Mouse (Mus musculus): ENCODE data around the gene Ttll6. TPM values are rescaled to one million over a fixed set of nuclear protein-coding genes. Genes with fewer than 3 reads are reported as not detected.
"Not testable (repeated sequence)": the region's sequence is repeated elsewhere in the genome, so short reads cannot be mapped to it uniquely, and the experiment has no call there.

Ttll6 gene
- polyA plus RNA-seq, 1 experiment from 2014 or later, result 0.36 TPM

GRCm38 (mm10) chr11:96115416-96115815 is 18.2 kb upstream of the Ttll6 start:
- H3K4me3 ChIP-seq (ENCODE audit: low read length), result no peak overlapping the region
- H3K9me3 ChIP-seq (ENCODE audit: control insufficient read depth, low read length), result no peaks in the 10 kb centered on the region
- 90% methylated on average over 6 of the region's 6 CpGs for WGBS
- ATAC-seq, result no peak
- no peaks in the 10 kb centered on the region for H3K36me3 ChIP-seq (ENCODE audit: control insufficient read depth, insufficient read depth, low read length)
- no peak overlapping the region for H3K27ac ChIP-seq (ENCODE audit: low read depth, low read length)
- no peak overlapping the region for H3K9ac ChIP-seq (ENCODE audit: low read depth, low read length)
- no peaks in the 10 kb centered on the region for H3K27me3 ChIP-seq (replicated peaks; ENCODE audit: control insufficient read depth, insufficient read depth, low read length)
- no peak overlapping the region for H3K4me2 ChIP-seq (ENCODE audit: low read length)
- no peaks in the 10 kb centered on the region for H3K4me1 ChIP-seq (ENCODE audit: control insufficient read depth, insufficient read depth, low read depth, low read length)

- H3K4me1 ChIP-seq (ENCODE audit: control insufficient read depth, insufficient read depth, low read depth, low read length), result no peaks in the 10 kb centered on the region
- no peak overlapping the region for H3K27ac ChIP-seq (ENCODE audit: low read depth, low read length)
- no peak overlapping the region for H3K4me2 ChIP-seq (ENCODE audit: low read length)
- no peaks in the 10 kb centered on the region for H3K36me3 ChIP-seq (ENCODE audit: control insufficient read depth, insufficient read depth, low read length)
- 81% methylated on average over 3 of the region's 3 CpGs for WGBS
- H3K4me3 ChIP-seq (ENCODE audit: low read length), result no peak overlapping the region
- H3K9me3 ChIP-seq (ENCODE audit: control insufficient read depth, low read length), result no peaks in the 10 kb centered on the region
- H3K27me3 ChIP-seq (replicated peaks; ENCODE audit: control insufficient read depth, insufficient read depth, low read length), result no peaks in the 10 kb centered on the region; the same call in 1 of the 2 replicates
- no peak for ATAC-seq
- no peak overlapping the region for H3K9ac ChIP-seq (ENCODE audit: low read depth, low read length)
Observed at GRCm38 (mm10) chr11:96116116-96116515, 17.5 kb upstream of the Ttll6 start.

- H3K36me3 ChIP-seq (ENCODE audit: control insufficient read depth, insufficient read depth, low read length); H3K9ac ChIP-seq (ENCODE audit: low read depth, low read length); ATAC-seq; H3K27me3 ChIP-seq (replicated peaks; ENCODE audit: control insufficient read depth, insufficient read depth, low read length); H3K4me3 ChIP-seq (ENCODE audit: low read length); H3K27ac ChIP-seq (ENCODE audit: low read depth, low read length); H3K4me1 ChIP-seq (ENCODE audit: control insufficient read depth, insufficient read depth, low read depth, low read length); H3K9me3 ChIP-seq (ENCODE audit: control insufficient read depth, low read length); H3K4me2 ChIP-seq (ENCODE audit: low read length): not testable (repeated sequence)
- WGBS, result 73% methylated on average over 3 of the region's 3 CpGs
Observed at GRCm38 (mm10) chr11:96116925-96117324, 16.7 kb upstream of the Ttll6 start.

GRCm38 (mm10) chr11:96119401-96119800 is 14.2 kb upstream of the Ttll6 start:
- ATAC-seq, result no peak
- WGBS, result 68% methylated on average over 3 of the region's 3 CpGs

GRCm38 (mm10) chr11:96122806-96123205 is 10.8 kb upstream of the Ttll6 start:
- H3K36me3 ChIP-seq (ENCODE audit: control insufficient read depth, insufficient read depth, low read length); H3K27me3 ChIP-seq (replicated peaks; ENCODE audit: control insufficient read depth, insufficient read depth, low read length); ATAC-seq; H3K4me3 ChIP-seq (ENCODE audit: low read length); H3K27ac ChIP-seq (ENCODE audit: low read depth, low read length); H3K4me1 ChIP-seq (ENCODE audit: control insufficient read depth, insufficient read depth, low read depth, low read length); H3K9ac ChIP-seq (ENCODE audit: low read depth, low read length); H3K4me2 ChIP-seq (ENCODE audit: low read length); H3K9me3 ChIP-seq (ENCODE audit: control insufficient read depth, low read length): not testable (repeated sequence)
- WGBS, result 68% methylated on average over 4 of the region's 4 CpGs

More at GRCm38 (mm10) chr11:96119401-96119800, 14.2 kb upstream of the Ttll6 start:
- Histone ChIP-seq H3K9ac (ENCODE audit: low read depth, low read length) (no peak overlapping the region), H3K9me3 (ENCODE audit: control insufficient read depth, low read length) (no peaks in the 10 kb centered on the region), H3K27me3 (replicated peaks; ENCODE audit: control insufficient read depth, insufficient read depth, low read length) (peaks cover 3% of the 10 kb centered on the region), H3K4me2 (ENCODE audit: low read length) (no peak overlapping the region), H3K36me3 (ENCODE audit: control insufficient read depth, insufficient read depth, low read length) (no peaks in the 10 kb centered on the region), H3K27ac (ENCODE audit: low read depth, low read length) (no peak overlapping the region), H3K4me3 (ENCODE audit: low read length) (no peak overlapping the region), H3K4me1 (ENCODE audit: control insufficient read depth, insufficient read depth, low read depth, low read length) (peaks cover 4% of the 10 kb centered on the region)

DNA sequence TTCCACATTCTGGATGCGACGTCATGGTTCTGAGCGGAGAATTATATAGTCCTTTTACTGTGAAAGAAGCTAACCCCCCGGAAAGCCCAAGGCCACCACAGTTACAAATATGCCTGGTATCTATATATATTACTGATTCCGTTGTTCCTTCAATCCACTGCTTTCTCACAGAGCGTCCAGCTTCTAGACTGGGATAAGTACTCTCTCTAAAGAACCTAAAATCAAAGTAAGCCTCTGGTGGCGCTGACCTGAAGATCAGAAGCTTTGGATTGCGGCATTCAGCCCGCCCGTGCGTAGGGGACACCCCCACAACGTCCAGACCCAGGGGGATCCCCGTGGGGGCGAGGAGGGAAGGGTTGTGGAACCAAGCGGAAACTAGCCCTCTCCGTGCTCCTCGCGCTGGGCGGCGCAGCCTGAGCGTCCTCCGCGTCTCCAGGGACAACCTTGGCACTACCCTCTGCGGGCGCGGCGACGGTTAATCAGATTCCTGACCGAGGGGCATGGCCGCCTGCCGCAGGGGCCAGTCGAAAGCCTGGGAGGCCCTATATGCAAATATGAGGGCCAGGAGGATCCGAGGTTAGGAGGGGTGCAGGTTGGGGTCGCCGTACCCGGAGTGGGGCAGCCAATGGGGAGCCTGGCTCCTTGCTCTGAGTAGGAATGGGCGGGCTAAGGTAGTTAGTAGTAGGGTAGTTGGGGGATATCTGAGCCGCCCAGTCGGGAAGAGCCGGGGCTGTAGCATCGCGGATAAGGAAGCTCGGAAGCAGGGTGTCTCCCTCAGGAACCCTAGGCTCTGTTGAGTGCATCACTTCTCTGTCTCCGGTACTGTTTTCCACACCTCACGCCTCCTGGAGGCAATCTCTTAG is 9.3 kb upstream of the Ttll6 start:
- H3K27me3 ChIP-seq (replicated peaks; ENCODE audit: control insufficient read depth, insufficient read depth, low read length), result peaks cover 5% of the 10 kb centered on the region
- WGBS, result 3% methylated on average over 43 of the region's 45 CpGs
- no peaks in the 10 kb centered on the region for H3K36me3 ChIP-seq (ENCODE audit: control insufficient read depth, insufficient read depth, low read length)
- no peak overlapping the region for H3K27ac ChIP-seq (ENCODE audit: low read depth, low read length)
- ATAC-seq, result no peak
- H3K4me2 ChIP-seq (ENCODE audit: low read length), result peak overlapping the region; percentile 68
- H3K4me1 ChIP-seq (ENCODE audit: control insufficient read depth, insufficient read depth, low read depth, low read length), result peaks cover 6% of the 10 kb centered on the region
- H3K4me3 ChIP-seq (ENCODE audit: low read length), result peak overlapping the region; percentile 41
- H3K9me3 ChIP-seq (ENCODE audit: control insufficient read depth, low read length), result no peaks in the 10 kb centered on the region
- peak overlapping the region; percentile 4 for H3K9ac ChIP-seq (ENCODE audit: low read depth, low read length)

DNA sequence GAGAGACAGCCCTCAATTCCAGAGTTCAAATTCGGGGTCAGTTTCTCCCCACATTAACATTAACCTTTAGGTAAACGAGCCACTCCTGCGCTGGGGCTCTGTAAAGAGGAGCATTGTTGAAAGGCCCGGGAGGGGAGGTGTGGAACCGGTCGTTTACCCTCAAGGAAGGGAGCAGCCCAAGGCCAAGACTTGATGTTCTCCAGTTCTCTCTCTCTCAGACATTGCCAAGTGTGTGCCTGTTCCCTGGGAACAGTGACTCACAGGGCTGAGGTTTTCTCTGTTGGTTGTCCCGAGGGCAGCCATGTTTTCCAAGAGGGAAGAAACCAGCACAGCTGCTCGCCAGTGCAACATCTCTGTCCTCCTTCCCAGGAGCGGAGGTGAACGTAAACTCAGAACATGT is 3.0 kb upstream of the Ttll6 start:
- no peaks in the 10 kb centered on the region for H3K36me3 ChIP-seq (ENCODE audit: control insufficient read depth, insufficient read depth, low read length)
- H3K4me1 ChIP-seq (ENCODE audit: control insufficient read depth, insufficient read depth, low read depth, low read length), result no peaks in the 10 kb centered on the region; the same call in 1 of the 2 replicates
- ATAC-seq, result no peak
- H3K9me3 ChIP-seq (ENCODE audit: control insufficient read depth, low read length), result no peaks in the 10 kb centered on the region
- no peak overlapping the region for H3K27ac ChIP-seq (ENCODE audit: low read depth, low read length)
- no peak overlapping the region for H3K4me2 ChIP-seq (ENCODE audit: low read length)
- WGBS, result 70% methylated on average over 10 of the region's 10 CpGs
- H3K9ac ChIP-seq (ENCODE audit: low read depth, low read length), result no peak overlapping the region
- H3K4me3 ChIP-seq (ENCODE audit: low read length), result no peak overlapping the region
- H3K27me3 ChIP-seq (replicated peaks; ENCODE audit: control insufficient read depth, insufficient read depth, low read length), result no peaks in the 10 kb centered on the region; the same call in none of the 2 replicates

DNA sequence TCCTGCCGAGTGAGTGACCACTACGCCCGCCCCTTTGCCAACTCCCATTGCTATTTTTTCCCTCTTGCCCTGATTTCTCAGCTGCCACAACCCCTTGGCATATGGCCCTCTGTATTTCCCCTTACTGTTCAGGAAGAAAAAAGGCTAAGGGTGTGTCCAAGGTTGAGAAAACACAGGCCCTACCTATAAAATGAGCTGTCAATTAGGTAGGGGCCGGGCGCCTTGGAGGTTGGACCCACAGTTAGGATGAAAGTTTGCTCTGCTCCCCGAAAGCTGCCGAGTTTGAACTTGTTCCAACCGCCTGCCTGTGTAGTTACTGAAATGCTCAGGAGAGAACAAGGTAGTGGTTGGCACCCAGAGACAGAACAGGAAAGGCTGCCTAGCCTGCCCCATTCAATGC is 2.3 kb downstream of the Ttll6 start:
- Histone ChIP-seq H3K4me3 (ENCODE audit: low read length) (no peak overlapping the region), H3K4me2 (ENCODE audit: low read length) (no peak overlapping the region), H3K27me3 (replicated peaks; ENCODE audit: control insufficient read depth, insufficient read depth, low read length) (no peaks in the 10 kb centered on the region), H3K36me3 (ENCODE audit: control insufficient read depth, insufficient read depth, low read length) (no peaks in the 10 kb centered on the region), H3K9me3 (ENCODE audit: control insufficient read depth, low read length) (no peaks in the 10 kb centered on the region), H3K4me1 (ENCODE audit: control insufficient read depth, insufficient read depth, low read depth, low read length) (no peaks in the 10 kb centered on the region; the same call in 1 of the 2 replicates), H3K27ac (ENCODE audit: low read depth, low read length) (no peak overlapping the region), H3K9ac (ENCODE audit: low read depth, low read length) (no peak overlapping the region)
- 86% methylated on average over 8 of the region's 8 CpGs for WGBS
- no peak for ATAC-seq

DNA sequence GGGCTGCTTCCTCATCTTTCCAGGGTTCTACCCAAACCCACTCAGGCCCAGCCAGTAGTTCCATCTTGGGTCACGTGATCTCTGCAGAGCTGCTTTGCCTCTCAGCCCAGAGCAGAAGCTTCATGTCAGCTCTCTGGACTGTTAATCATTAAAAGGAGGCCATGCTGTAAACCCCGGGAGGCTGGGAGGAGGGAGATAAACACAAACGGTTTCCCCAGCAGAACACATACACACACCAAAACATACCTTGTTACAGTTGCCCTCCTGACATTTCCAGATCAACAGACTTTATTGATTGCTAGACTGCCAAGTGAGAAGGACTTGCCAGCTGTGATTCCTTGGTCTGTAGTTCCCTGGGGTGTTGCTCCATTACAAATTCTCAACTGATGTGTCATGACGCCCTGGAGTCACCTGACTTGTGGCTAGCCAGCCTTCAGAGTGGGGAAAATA is 7.2 kb downstream of the Ttll6 start:
- H3K4me3 ChIP-seq (ENCODE audit: low read length), result no peak overlapping the region
- WGBS, result 34% methylated on average over 4 of the region's 4 CpGs

More for the DNA sequence above, 7.2 kb downstream of the Ttll6 start:
- no peaks in the 10 kb centered on the region for H3K4me1 ChIP-seq (ENCODE audit: control insufficient read depth, insufficient read depth, low read depth, low read length)
- no peak overlapping the region for H3K27ac ChIP-seq (ENCODE audit: low read depth, low read length)
- H3K27me3 ChIP-seq (replicated peaks; ENCODE audit: control insufficient read depth, insufficient read depth, low read length), result peaks cover 4% of the 10 kb centered on the region
- H3K9me3 ChIP-seq (ENCODE audit: control insufficient read depth, low read length), result no peaks in the 10 kb centered on the region
- no peak overlapping the region for H3K4me2 ChIP-seq (ENCODE audit: low read length)
- H3K9ac ChIP-seq (ENCODE audit: low read depth, low read length), result no peak overlapping the region
- no peak for ATAC-seq
- no peaks in the 10 kb centered on the region for H3K36me3 ChIP-seq (ENCODE audit: control insufficient read depth, insufficient read depth, low read length)

All from hindbrain, embryonic 16.5 days (tissue).